Mouse (Mus musculus): Measurements from ENCODE around the gene Pax9. TPM values are rescaled to one million over a fixed set of nuclear protein-coding genes. Genes with fewer than 3 reads are reported as not detected.

Gene Pax9
- total RNA-seq (2023), result not detected

DNA sequence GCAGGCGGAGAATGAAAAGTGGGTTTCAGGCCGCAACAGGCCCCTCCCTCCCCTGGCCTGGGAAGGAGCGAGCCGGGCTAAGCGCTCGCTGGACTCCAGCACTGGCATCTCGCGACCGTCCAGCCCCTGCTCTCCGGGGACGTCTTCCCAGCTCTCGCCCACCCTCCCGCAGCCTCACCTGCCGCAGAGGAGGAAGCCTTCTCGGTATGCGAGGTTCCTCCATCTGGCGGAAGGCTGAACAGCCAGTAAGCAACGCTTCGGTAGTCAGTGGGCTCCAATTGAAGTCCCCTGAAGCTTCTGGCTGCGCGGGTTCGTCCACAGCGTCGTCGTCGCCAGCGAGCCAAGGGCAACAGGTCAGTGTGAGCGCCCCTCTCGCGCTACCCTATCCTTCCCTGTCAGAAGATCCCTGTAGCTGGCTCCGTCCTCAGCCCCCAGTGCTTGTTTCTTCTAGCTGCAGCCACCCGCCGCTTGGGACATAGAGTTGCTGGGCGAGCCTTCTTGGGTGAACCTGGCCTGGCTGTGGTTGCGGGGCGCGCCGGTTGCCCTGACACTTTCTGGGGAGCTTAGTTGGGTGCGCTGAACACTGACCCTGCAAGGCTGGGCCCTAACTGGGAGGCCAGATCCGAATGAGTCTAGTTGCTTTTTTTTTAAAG lies at the start of gene Pax9:
TSS of gene Pax9 (plus strand) at position 341 of the 653 bp plus-strand sequence.

Other genes starting within 250 kb of the Pax9 start
- gene Nkx2-1, start 154.9 kb upstream of the Pax9 start, total RNA-seq (2023), result not detected
- gene Nkx2-9, start 78.5 kb upstream of the Pax9 start, total RNA-seq (2023), result not detected

All from CD4-positive naive resting alpha-beta T cell, adult 57 days (primary cell).